Mouse (Mus musculus) G1E (cell line): Measurements from ENCODE around the gene 5730596B20Rik. TPM values are rescaled to one million over a fixed set of nuclear protein-coding genes. Genes with fewer than 3 reads are reported as not detected.

Source experiments
- ATAC-seq: 2 replicates; pipeline ENCODE4 v1.8.0; 2016; ENCODE audit warnings: mild to moderate bottlenecking; ENCODE audit not compliant: insufficient number of reproducible peaks, poor library complexity, low FRiP score, severe bottlenecking; ENCODE audit errors: extremely low read depth
- DNase-seq: peaks from one replicate; pipeline ENCODE4 v3.0.0; 2012; ENCODE audit warnings: low spot score
- H3K27me3 ChIP-seq: 2 replicates; pipeline ENCODE4 v1.6.1; 2012; ENCODE audit warnings: mild to moderate bottlenecking, low read length, inconsistent platforms; ENCODE audit not compliant: insufficient read depth
- H3K36me3 ChIP-seq: replicated peaks from 2 replicates; pipeline ENCODE3; 2012; ENCODE audit warnings: mild to moderate bottlenecking, inconsistent platforms
- H3K4me1 ChIP-seq: 2 replicates; pipeline ENCODE4 v1.6.1; 2012; ENCODE audit warnings: low read depth, low read length, inconsistent platforms, mixed read lengths; ENCODE audit not compliant: insufficient read depth
- H3K4me3 ChIP-seq: 2 replicates; pipeline ENCODE4 v1.5.1; 2012; ENCODE audit warnings: low read depth, mild to moderate bottlenecking, inconsistent platforms, low read length, moderate library complexity, mixed read lengths
- H3K9me3 ChIP-seq: replicated peaks from 2 replicates; pipeline ENCODE4 v1.6.1; 2012; ENCODE audit warnings: inconsistent platforms
- CTCF ChIP-seq: IDR thresholded peaks from 2 replicates; pipeline ENCODE4 v1.5.1; 2012; ENCODE audit warnings: low read depth, low read length, inconsistent platforms, mixed read lengths
- GATA1 ChIP-seq: IDR thresholded peaks from 2 replicates; pipeline ENCODE4 v1.6.1; 2012; ENCODE audit warnings: borderline replicate concordance, low read length, inconsistent platforms, mixed read lengths
- GATA2 ChIP-seq: IDR thresholded peaks from 2 replicates; pipeline ENCODE4 v1.6.1; 2012; ENCODE audit warnings: low read depth, low read length, inconsistent platforms, borderline replicate concordance
- POLR2AphosphoS5 ChIP-seq: IDR thresholded peaks from 2 replicates; pipeline ENCODE4 v1.6.1; 2012; ENCODE audit warnings: low read depth, low read length, inconsistent platforms; ENCODE audit not compliant: insufficient replicate concordance
- TAL1 ChIP-seq: conservative IDR thresholded peaks from 2 replicates; pipeline ENCODE4 v1.6.1; 2012; ENCODE audit warnings: low read depth, low read length, inconsistent platforms, mixed read lengths
- polyA plus RNA-seq: library from polyadenylated mRNA; stranded (reverse); fragments of >175 nt; gene quantifications from 2 replicates; pipeline ENCODE4 v1.2.3, GENCODE M21; 2012
- total RNA-seq, 2 experiments: library from RNA; stranded (forward) in 1 of 2; stranded (reverse) in 1 of 2; fragments of 200-1000 nt in 1 of 2; fragments of >200 nt in 1 of 2; fragmentation: Nextera tagmentation in 1 of 2; gene quantifications; 2 replicates each; pipeline ENCODE4 v1.2.3; 2014 to 2017

5730596B20Rik gene
- total and polyA plus RNA-seq, 3 experiments, result 0.05 TPM; not detected in 2

DNA sequence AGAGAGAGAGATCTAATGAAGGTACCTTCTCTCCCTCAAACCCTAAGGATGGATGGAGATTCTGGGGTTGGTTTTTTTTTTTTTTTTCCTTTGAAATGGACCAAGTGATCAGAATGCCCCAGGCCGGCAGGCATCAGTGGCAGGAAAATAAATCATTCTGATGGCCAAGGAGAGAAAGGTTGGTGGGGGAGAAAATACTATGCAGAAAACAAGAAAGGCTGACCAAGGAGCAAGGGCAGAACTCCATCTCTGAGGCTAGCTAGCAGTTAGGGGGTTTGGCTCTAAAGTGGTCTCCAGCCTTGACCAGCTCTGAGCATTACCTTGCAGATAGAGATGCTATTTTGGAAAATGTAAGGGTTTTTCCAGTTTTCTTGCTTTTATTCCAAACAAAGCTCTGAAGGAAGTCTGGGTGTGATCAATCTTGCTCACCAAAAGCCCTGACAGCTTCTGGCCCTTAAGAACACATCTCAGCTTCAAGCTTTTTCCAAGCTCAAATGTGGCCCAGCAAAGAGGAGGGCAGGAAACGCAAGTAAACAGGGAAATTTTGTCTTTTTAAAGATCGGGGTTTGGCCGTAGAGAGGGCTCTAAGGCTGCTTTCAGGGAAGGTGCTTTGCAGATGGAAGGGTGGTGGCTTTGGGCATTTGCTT is 10.7 kb upstream of the 5730596B20Rik start:
- H3K36me3 ChIP-seq, result no peaks in the 10 kb centered on the region
- peaks cover 75% of the 10 kb centered on the region for H3K27me3 ChIP-seq
- no peak overlapping the region for H3K4me3 ChIP-seq
- ATAC-seq (no peak), DNase-seq (no peak)
- no peak for TF ChIP-seq CTCF
- no peak for TF ChIP-seq GATA1
- TF ChIP-seq GATA2, result no peak
- TF ChIP-seq POLR2AphosphoS5, result no peak
- no peak for TF ChIP-seq TAL1
- H3K4me1 ChIP-seq, result no peaks in the 10 kb centered on the region
- no peaks in the 10 kb centered on the region for H3K9me3 ChIP-seq

DNA sequence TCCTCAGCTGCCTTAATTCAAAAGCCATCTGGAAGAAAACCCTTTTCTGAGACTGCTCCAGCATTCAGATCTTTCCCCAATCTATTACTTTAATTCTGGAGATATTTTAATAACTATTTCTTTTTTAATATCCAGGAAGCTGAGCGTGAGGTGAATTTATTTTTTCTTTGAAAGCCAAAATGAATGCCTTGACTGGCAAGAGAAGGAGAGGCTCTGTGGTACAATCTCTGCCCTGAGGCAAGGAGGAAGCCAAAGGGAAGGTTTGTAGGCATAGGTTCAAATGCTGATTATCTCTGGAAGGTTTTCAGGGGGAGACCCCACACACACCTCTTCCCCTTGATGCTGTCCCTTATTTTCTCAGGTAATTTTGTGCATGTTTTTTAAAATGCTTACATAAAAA is 10.1 kb upstream of the 5730596B20Rik start:
- no peak for ATAC-seq
- H3K27me3 ChIP-seq, result peaks cover 77% of the 10 kb centered on the region
- no peaks in the 10 kb centered on the region for H3K36me3 ChIP-seq
- no peaks in the 10 kb centered on the region for H3K4me1 ChIP-seq
- TF ChIP-seq CTCF (no peak), GATA2 (no peak), TAL1 (no peak)
- no peaks in the 10 kb centered on the region for H3K9me3 ChIP-seq
- H3K4me3 ChIP-seq, result no peak overlapping the region
- no peak for DNase-seq

DNA sequence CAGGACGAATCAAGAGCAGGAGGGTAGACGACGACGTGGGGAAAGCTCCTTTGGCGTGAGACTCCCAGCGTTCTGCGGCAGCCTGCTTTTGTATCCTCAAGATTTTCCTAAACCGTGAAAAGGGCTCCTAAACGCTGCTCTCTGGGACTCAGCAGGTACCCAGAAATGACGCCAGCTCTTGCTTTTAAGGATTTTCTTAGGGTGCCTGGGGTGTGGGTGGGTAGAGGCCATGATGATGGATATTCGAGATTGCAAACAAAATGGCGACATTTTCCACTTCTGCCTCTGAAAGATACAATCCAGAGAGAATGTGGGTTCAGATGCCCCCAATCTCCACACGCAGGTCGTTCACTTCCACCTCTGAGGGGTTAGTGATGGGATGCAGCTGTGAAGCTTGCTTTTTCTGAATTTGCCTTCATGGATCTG is 9.5 kb upstream of the 5730596B20Rik start:
- no peak for TF ChIP-seq GATA1
- TF ChIP-seq TAL1, result no peak
- TF ChIP-seq POLR2AphosphoS5, result no peak
- no peak for TF ChIP-seq GATA2
- no peak for TF ChIP-seq CTCF
- no peak for ATAC-seq

DNA sequence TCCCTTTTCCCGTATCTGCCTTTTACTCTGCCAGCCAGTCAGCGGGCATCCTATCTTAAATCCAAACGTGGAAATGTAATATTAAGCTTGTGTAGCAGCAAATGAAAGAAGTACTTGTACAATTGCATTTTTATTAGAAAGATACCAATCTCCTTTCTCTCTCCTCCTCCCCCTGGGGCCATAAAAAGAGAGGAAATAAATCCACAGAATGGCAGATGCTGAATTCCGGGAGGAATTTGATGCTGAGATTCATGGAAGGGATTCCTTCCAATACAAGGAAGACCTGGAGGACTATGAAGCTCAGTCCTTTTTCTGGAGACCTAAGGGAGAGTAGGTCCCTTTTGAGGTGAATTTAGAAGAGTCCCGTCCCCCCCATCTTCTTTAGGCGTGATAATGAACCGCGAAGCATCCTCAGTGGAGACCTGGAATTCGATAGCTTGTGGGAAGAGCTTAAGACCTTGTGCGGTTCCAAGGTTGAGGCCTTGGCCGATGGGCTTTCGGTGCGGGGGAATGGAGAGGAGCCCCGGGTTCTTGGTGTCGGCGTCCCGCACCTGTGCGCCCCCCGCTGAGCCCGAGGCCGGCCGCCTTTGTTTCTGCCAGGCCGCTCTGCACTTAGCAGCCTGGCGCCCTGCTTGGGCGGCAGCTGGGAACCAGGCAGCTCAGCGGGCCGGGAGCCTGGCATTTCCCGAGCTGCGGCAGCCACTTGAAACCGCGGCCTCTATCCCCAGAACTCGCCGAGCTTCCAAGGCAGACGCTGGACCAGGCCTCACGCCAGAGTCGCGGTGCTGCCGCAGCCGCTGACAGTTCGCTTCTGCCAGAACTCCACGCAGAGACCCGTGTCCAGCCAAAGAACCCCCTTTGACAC is 8.9 kb upstream of the 5730596B20Rik start:
- Histone ChIP-seq H3K4me1 (no peaks in the 10 kb centered on the region), H3K27me3 (peaks cover 74% of the 10 kb centered on the region), H3K4me3 (no peak overlapping the region), H3K36me3 (no peaks in the 10 kb centered on the region), H3K9me3 (no peaks in the 10 kb centered on the region)
- DNase-seq (no peak), ATAC-seq (no peak)
- TF ChIP-seq TAL1, result no peak
- TF ChIP-seq CTCF, result no peak
- no peak for TF ChIP-seq POLR2AphosphoS5
- TF ChIP-seq GATA2, result no peak
- no peak for TF ChIP-seq GATA1

More for the DNA sequence above, 9.5 kb upstream of the 5730596B20Rik start:
- H3K4me1 ChIP-seq, result no peaks in the 10 kb centered on the region
- peaks cover 81% of the 10 kb centered on the region for H3K27me3 ChIP-seq
- no peak for DNase-seq
- no peak overlapping the region for H3K4me3 ChIP-seq
- H3K9me3 ChIP-seq, result no peaks in the 10 kb centered on the region
- H3K36me3 ChIP-seq, result no peaks in the 10 kb centered on the region

DNA sequence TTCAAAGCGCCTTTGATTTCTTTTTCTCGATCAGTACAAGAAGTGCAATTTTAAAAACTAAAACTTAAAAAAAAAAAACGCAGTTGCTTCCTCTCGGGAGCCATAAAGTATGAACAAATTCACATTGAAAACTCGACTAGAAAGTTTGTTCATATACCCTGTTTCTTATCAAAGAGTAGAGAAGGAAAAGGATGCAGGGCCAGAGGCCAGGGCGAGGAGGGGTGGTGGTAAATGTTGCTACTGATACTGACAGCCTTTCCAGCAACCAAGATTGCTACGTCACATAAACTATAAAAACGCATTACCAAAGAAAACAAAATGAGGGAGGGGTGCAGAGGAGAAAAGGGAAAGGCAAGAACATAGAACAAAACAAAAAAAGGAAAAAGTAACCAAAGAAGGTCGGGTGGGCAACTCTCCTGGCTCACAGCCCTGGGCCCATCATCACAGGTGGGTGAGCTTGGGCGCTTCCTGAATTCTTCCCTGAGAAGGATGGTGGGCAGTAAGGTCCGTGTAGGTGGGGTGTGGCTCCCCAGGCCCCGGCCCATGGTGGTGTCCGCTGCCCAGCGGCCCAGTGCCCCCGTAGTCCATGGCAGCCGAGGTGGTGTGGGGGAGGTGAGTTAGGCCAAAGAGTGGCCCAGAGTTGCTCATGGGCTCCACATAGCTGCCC is 7.7 kb upstream of the 5730596B20Rik start:
- H3K4me1 ChIP-seq, result no peaks in the 10 kb centered on the region
- H3K36me3 ChIP-seq, result no peaks in the 10 kb centered on the region
- no peaks in the 10 kb centered on the region for H3K9me3 ChIP-seq
- peaks cover 63% of the 10 kb centered on the region for H3K27me3 ChIP-seq
- TF ChIP-seq GATA2, result no peak
- no peak for TF ChIP-seq GATA1
- TF ChIP-seq POLR2AphosphoS5, result no peak
- no peak for TF ChIP-seq TAL1
- no peak for TF ChIP-seq CTCF
- DNase-seq, result no peak
- no peak overlapping the region for H3K4me3 ChIP-seq
- ATAC-seq, result no peak

DNA sequence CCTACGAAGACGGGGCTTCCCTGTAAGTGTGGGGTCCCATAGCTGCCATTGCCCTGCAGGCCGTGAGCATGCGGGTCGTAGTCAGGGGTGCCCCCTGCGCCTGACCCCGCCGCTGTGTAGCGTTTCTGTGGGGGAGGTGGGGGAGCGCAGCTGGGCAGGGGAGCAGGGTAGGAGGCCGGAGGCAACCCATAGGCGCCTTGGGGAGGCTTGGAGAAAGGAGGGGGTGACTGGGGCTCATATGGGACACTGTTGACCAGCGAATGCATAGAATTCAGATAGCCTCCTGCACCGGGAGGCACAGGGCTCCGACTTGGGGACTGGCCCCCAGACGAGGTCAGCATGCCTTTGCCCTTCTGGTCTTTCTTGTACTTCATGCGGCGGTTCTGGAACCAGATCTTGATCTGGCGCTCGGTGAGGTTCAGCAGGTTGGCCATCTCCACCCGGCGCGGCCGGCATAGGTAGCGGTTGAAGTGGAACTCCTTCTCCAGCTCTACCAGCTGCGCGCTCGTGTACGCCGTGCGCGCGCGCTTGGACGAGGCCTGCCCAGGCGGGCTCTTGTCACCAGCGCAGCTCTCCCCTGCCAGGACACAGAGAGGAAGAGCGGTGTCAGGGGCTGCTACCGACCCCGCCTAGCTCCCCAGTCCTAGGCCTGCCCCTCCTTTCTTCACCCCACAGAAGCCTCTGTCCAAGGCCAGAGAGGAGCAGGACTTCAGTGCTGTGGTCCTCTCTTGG is 7.0 kb upstream of the 5730596B20Rik start:
- no peaks in the 10 kb centered on the region for H3K4me1 ChIP-seq
- no peak for ATAC-seq
- no peaks in the 10 kb centered on the region for H3K36me3 ChIP-seq
- peaks cover 62% of the 10 kb centered on the region for H3K27me3 ChIP-seq
- DNase-seq, result no peak
- H3K9me3 ChIP-seq, result no peaks in the 10 kb centered on the region
- no peak overlapping the region for H3K4me3 ChIP-seq
- TF ChIP-seq TAL1 (no peak), GATA1 (no peak), POLR2AphosphoS5 (no peak), GATA2 (no peak), CTCF (no peak)
